Mouse (Mus musculus): ENCODE measurements around the gene Sfxn2. TPM values are rescaled to one million over a fixed set of nuclear protein-coding genes. Genes with fewer than 3 reads are reported as not detected.

Sfxn2 gene
- polyA plus RNA-seq, 1 experiment from 2014 or later = 11.4 TPM

DNA sequence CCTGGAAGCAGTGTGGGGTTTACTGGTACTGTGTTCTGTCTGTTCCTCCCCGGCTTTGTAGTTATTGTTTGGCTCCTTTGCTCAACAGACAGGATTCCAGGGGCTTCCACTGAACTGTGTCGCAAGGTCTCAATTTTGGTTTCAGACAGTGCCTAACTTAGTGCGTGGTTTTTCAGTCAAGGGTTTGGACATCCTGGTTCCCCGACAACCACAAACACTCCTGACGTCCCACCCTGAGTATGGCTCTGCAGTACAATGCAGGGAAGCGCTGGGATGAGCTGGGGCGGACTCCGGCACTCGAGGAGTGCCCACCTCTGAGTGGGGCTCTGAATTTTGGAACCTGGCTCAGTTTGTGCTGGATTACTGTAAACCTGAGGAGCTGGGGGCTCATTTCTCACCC is 56.6 kb downstream of the Sfxn2 start:
- ATAC-seq (replicated peaks; ENCODE audit: extremely low read depth, insufficient read depth, low FRiP score) = no peak
- H3K36me3 ChIP-seq (ENCODE audit: control insufficient read depth, insufficient read depth) = peaks cover 6% of the 10 kb centered on the region

DNA sequence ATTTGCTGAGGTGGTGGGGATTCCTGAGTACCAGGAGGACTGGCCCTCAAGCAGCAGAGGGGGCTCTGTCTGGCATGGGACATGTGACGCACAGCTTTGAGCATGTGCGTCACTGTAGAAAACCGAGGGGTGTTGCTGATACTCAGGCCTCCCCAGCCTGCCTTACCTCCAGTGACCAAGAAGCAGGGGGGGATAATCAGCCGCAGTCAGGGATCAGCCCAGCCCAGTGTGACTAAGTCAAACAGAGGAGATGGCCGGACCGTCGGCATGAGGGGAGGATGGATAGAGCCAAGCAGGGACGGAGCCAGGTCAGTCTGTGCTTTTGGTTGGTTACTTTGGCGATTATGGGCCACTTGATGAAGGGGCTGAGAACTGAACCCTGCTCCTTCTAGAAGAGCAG is 58.5 kb downstream of the Sfxn2 start:
- peaks cover 70% of the 10 kb centered on the region for H3K4me1 ChIP-seq (ENCODE audit: control insufficient read depth, insufficient read depth, low read length)
- no peak overlapping the region for H3K4me3 ChIP-seq (ENCODE audit: low read length)
- H3K36me3 ChIP-seq (ENCODE audit: control insufficient read depth, insufficient read depth) = no peaks in the 10 kb centered on the region
- 82% methylated on average over 9 of the region's 9 CpGs for WGBS
- no peak overlapping the region for H3K27ac ChIP-seq (ENCODE audit: low read length)
- H3K4me2 ChIP-seq (ENCODE audit: low read depth, low read length) = no peak overlapping the region
- H3K9me3 ChIP-seq (replicated peaks; ENCODE audit: control insufficient read depth, low read length) = no peaks in the 10 kb centered on the region
- no peak for ATAC-seq (replicated peaks; ENCODE audit: extremely low read depth, insufficient read depth, low FRiP score)
- no peaks in the 10 kb centered on the region for H3K27me3 ChIP-seq (ENCODE audit: control insufficient read depth, insufficient read depth, low read length)
- H3K9ac ChIP-seq (ENCODE audit: low read length) = no peak overlapping the region

More for the DNA sequence above, 56.6 kb downstream of the Sfxn2 start:
- H3K4me1 ChIP-seq (ENCODE audit: control insufficient read depth, insufficient read depth, low read length) = peaks cover 64% of the 10 kb centered on the region
- peak overlapping the region; percentile 16; the same call in 1 of the 2 replicates for H3K9ac ChIP-seq (ENCODE audit: low read length)
- H3K4me2 ChIP-seq (ENCODE audit: low read depth, low read length) = no peak overlapping the region
- no peak overlapping the region for H3K4me3 ChIP-seq (ENCODE audit: low read length)
- no peaks in the 10 kb centered on the region for H3K27me3 ChIP-seq (ENCODE audit: control insufficient read depth, insufficient read depth, low read length)
- 62% methylated on average over 9 of the region's 9 CpGs for WGBS
- peak overlapping the region; percentile 26; the same call in 1 of the 2 replicates for H3K27ac ChIP-seq (ENCODE audit: low read length)
- no peaks in the 10 kb centered on the region for H3K9me3 ChIP-seq (replicated peaks; ENCODE audit: control insufficient read depth, low read length)

DNA sequence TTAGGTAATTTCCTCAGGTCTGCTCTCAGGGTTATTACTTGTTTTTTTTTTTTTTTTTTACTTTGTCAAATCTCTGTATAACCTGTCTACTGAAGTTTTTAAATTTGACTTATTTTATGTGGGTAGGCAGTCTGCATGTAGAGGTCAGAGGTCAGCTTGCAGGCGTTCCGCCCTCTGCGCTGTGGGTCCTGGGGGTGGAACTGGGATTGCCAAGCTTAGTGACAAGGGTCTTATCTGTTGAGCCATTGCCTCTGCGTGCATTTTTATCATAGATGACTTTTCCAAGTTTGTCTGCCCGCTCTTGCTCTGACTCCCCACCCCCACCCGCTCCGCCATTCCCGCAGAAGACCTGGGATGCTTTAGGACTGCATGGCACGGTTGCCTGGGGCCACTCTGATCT is 62.6 kb downstream of the Sfxn2 start:
- no peak overlapping the region for H3K9ac ChIP-seq (ENCODE audit: low read length)
- ATAC-seq (replicated peaks; ENCODE audit: extremely low read depth, insufficient read depth, low FRiP score) = no peak
- H3K9me3 ChIP-seq (replicated peaks; ENCODE audit: control insufficient read depth, low read length) = no peaks in the 10 kb centered on the region
- H3K27me3 ChIP-seq (ENCODE audit: control insufficient read depth, insufficient read depth, low read length) = no peaks in the 10 kb centered on the region
- peaks cover 11% of the 10 kb centered on the region for H3K36me3 ChIP-seq (ENCODE audit: control insufficient read depth, insufficient read depth)
- H3K27ac ChIP-seq (ENCODE audit: low read length) = peak overlapping the region; percentile 57
- peaks cover 54% of the 10 kb centered on the region for H3K4me1 ChIP-seq (ENCODE audit: control insufficient read depth, insufficient read depth, low read length)
- WGBS = 30% methylated on average over 9 of the region's 9 CpGs
- H3K4me3 ChIP-seq (ENCODE audit: low read length) = no peak overlapping the region
- no peak overlapping the region; the same call in 1 of the 2 replicates for H3K4me2 ChIP-seq (ENCODE audit: low read depth, low read length)

DNA sequence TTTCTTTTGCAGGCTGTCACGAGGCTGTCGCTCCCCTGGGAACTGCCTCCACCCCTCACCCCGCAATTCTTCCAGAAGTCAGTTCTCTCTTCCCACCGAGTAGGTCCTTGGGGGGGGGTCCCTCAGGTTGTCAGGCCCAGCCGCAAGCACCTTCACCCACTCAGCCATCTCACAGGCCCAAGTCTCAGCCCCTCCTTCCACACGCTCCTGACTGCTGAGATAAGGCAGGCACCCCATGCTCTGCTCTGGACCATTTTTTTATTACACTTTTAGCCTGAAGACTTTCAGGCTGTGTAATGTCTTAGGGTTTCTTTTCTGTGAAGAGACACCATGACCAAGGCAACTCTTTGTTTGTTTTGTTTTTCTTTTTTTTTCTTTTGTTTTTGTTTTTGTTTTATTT is 64.4 kb downstream of the Sfxn2 start:
- peaks cover 11% of the 10 kb centered on the region for H3K36me3 ChIP-seq (ENCODE audit: control insufficient read depth, insufficient read depth)
- WGBS = 67% methylated on average over 6 of the region's 6 CpGs
- H3K27ac ChIP-seq (ENCODE audit: low read length) = no peak overlapping the region
- H3K9me3 ChIP-seq (replicated peaks; ENCODE audit: control insufficient read depth, low read length) = no peaks in the 10 kb centered on the region
- H3K4me1 ChIP-seq (ENCODE audit: control insufficient read depth, insufficient read depth, low read length) = peaks cover 68% of the 10 kb centered on the region
- no peaks in the 10 kb centered on the region for H3K27me3 ChIP-seq (ENCODE audit: control insufficient read depth, insufficient read depth, low read length)
- H3K4me3 ChIP-seq (ENCODE audit: low read length) = no peak overlapping the region
- ATAC-seq (replicated peaks; ENCODE audit: extremely low read depth, insufficient read depth, low FRiP score) = no peak
- H3K9ac ChIP-seq (ENCODE audit: low read length) = no peak overlapping the region
- no peak overlapping the region for H3K4me2 ChIP-seq (ENCODE audit: low read depth, low read length)

DNA sequence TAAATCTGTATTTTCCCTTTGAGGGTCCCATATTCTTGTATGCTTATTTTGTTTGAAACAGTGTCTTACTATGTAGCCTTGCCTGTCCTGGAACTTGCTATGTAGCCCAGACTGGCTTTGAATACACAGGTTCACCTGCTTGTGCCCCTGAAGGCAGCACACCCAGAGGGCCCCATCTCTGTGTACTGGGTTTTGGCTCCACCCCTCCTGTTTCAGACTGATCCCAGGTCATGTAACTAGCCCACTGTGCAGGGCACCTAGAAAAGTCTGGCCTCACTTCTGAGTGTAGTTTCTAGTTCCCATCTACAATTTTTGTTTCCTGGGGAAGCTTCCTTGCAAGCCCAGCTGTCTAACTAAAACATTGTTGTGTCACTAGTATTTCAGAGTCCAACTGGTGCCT is 65.9 kb downstream of the Sfxn2 start:
- Histone ChIP-seq H3K4me1 (ENCODE audit: control insufficient read depth, insufficient read depth, low read length) (peaks cover 76% of the 10 kb centered on the region), H3K27me3 (ENCODE audit: control insufficient read depth, insufficient read depth, low read length) (no peaks in the 10 kb centered on the region), H3K9me3 (replicated peaks; ENCODE audit: control insufficient read depth, low read length) (no peaks in the 10 kb centered on the region), H3K27ac (ENCODE audit: low read length) (peak overlapping the region; percentile 62), H3K36me3 (ENCODE audit: control insufficient read depth, insufficient read depth) (peaks cover 11% of the 10 kb centered on the region), H3K9ac (ENCODE audit: low read length) (no peak overlapping the region), H3K4me3 (ENCODE audit: low read length) (no peak overlapping the region), H3K4me2 (ENCODE audit: low read depth, low read length) (no peak overlapping the region)
- no peak for ATAC-seq (replicated peaks; ENCODE audit: extremely low read depth, insufficient read depth, low FRiP score)

DNA sequence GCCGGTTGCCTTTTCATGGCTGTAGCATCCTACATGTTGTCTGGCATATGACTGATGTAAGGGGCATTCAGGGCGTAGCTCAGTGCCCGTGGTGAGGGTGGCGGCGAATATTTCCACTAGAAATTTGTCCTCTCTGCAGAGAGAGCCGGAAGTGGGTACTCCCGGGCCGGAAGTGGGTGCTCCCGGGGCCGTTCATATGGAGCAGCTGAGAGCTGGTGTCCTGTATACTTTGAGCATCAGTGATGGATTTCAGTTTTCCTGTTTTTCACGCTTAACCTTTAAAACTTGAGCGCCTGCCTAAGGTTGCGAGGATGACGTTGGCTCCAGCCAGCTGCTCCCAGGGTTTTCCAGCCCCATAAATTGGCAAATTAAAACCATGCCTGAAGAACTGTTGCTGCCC is 66.3 kb downstream of the Sfxn2 start:
- Histone ChIP-seq H3K27ac (ENCODE audit: low read length) (peak overlapping the region; percentile 62), H3K27me3 (ENCODE audit: control insufficient read depth, insufficient read depth, low read length) (no peaks in the 10 kb centered on the region), H3K4me1 (ENCODE audit: control insufficient read depth, insufficient read depth, low read length) (peaks cover 77% of the 10 kb centered on the region), H3K36me3 (ENCODE audit: control insufficient read depth, insufficient read depth) (peaks cover 11% of the 10 kb centered on the region), H3K4me2 (ENCODE audit: low read depth, low read length) (no peak overlapping the region), H3K4me3 (ENCODE audit: low read length) (no peak overlapping the region), H3K9ac (ENCODE audit: low read length) (no peak overlapping the region; the same call in 1 of the 2 replicates), H3K9me3 (replicated peaks; ENCODE audit: control insufficient read depth, low read length) (no peaks in the 10 kb centered on the region)
- 77% methylated on average over 14 of the region's 14 CpGs for WGBS
- no peak for ATAC-seq (replicated peaks; ENCODE audit: extremely low read depth, insufficient read depth, low FRiP score)

DNA sequence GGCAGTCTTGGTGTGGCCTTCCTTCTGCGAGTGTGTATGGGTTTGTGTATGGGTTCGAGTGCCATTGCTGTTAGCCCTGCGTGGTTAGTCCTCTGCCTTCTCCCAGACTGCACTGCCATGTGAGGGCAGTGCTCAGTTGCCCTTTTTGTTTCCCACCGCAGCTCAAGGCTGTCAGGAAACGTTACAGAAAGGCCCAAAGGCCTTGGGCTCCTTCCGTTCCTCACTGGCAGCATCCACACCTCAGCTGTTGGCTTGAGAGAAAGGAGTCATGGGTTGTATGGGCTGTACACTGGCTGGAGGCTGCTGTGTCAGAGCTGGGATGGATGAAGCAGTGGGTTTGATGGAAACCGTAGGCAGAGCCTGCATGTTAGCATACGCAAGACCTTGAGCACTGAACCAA is 67.6 kb downstream of the Sfxn2 start:
- H3K36me3 ChIP-seq (ENCODE audit: control insufficient read depth, insufficient read depth) = peaks cover 11% of the 10 kb centered on the region
- H3K9me3 ChIP-seq (replicated peaks; ENCODE audit: control insufficient read depth, low read length) = no peaks in the 10 kb centered on the region
- H3K27me3 ChIP-seq (ENCODE audit: control insufficient read depth, insufficient read depth, low read length) = no peaks in the 10 kb centered on the region
- peak overlapping the region; percentile 32; the same call in 1 of the 2 replicates for H3K9ac ChIP-seq (ENCODE audit: low read length)
- WGBS = 86% methylated on average over 8 of the region's 8 CpGs
- H3K4me2 ChIP-seq (ENCODE audit: low read depth, low read length) = no peak overlapping the region
- peaks cover 80% of the 10 kb centered on the region for H3K4me1 ChIP-seq (ENCODE audit: control insufficient read depth, insufficient read depth, low read length)
- H3K4me3 ChIP-seq (ENCODE audit: low read length) = no peak overlapping the region
- peak overlapping the region; percentile 90 for H3K27ac ChIP-seq (ENCODE audit: low read length)
- no peak for ATAC-seq (replicated peaks; ENCODE audit: extremely low read depth, insufficient read depth, low FRiP score)

DNA sequence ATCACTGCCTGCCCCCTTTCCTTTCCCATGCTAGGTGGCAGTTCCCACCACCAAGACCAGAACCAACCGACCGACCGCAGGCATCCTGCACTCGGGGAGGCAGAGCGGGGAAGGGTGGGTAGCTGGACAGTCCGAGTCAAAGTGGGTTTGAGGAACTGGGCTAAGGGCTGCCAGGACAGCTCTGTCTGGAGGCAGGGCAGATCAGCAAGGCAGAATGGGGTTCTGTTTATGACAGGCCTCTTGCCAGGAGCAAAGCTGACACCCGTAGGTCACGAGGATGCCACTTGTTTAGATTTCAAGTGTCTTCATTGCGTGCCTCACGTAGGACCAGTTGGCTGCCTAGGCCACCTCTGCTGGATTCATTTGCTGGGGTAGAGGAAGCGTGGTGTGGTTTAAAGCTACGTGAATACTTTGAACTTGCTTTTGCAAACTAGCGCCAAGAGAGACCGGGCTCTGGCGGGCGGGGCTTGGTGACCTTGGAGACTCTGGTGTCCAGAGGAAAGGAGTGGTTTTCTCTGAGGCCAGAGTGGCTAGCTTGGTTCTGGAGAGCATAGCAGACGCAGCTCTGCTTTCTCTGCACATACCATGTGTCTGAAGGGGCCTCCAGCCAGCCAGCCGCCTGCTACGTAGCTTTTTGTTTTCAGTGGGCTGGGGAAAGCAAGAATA is 68.4 kb downstream of the Sfxn2 start:
- ATAC-seq (replicated peaks; ENCODE audit: extremely low read depth, insufficient read depth, low FRiP score) = peak; percentile 53
- Histone ChIP-seq H3K9ac (ENCODE audit: low read length) (peak overlapping the region; percentile 67), H3K27ac (ENCODE audit: low read length) (peak overlapping the region; percentile 90), H3K4me1 (ENCODE audit: control insufficient read depth, insufficient read depth, low read length) (peaks cover 80% of the 10 kb centered on the region), H3K9me3 (replicated peaks; ENCODE audit: control insufficient read depth, low read length) (no peaks in the 10 kb centered on the region), H3K4me2 (ENCODE audit: low read depth, low read length) (peak overlapping the region; percentile 45), H3K36me3 (ENCODE audit: control insufficient read depth, insufficient read depth) (peaks cover 18% of the 10 kb centered on the region), H3K27me3 (ENCODE audit: control insufficient read depth, insufficient read depth, low read length) (no peaks in the 10 kb centered on the region), H3K4me3 (ENCODE audit: low read length) (no peak overlapping the region)
- 27% methylated on average over 19 of the region's 19 CpGs for WGBS

DNA sequence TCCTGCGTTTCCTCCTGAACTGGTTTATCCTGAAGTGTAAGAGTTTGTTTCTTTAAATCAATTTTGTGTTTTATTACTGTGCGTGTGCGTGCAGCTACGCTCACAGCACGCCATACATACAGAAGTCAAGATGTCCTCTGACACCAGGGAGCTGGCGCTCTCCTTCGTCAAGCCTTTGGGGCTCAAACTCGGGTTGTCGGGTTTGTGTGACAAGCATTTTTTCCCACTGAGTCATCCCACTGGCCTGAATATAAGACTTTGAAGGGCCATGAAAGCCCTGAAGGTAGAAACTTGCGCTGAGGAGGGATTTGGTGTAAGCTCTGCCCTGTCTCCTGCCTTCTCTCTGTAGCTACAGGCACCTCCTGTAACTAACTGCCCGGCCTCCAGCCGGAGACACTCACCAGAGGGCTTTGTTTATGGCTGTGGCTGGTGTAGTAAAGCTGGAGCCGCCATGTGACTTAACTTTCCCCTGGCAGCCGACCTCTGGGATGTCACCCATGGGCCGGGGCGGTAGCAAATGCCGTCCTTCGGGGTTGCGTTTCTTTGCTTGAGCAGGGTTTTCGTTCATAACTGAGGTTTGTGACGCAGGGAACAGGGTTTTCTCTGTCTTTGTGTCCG is 69.1 kb downstream of the Sfxn2 start:
- Histone ChIP-seq H3K4me1 (ENCODE audit: control insufficient read depth, insufficient read depth, low read length) (peaks cover 85% of the 10 kb centered on the region), H3K4me3 (ENCODE audit: low read length) (no peak overlapping the region), H3K4me2 (ENCODE audit: low read depth, low read length) (peak overlapping the region; percentile 45), H3K27ac (ENCODE audit: low read length) (peak overlapping the region; percentile 90), H3K9me3 (replicated peaks; ENCODE audit: control insufficient read depth, low read length) (no peaks in the 10 kb centered on the region), H3K9ac (ENCODE audit: low read length) (peak overlapping the region; percentile 67), H3K36me3 (ENCODE audit: control insufficient read depth, insufficient read depth) (peaks cover 15% of the 10 kb centered on the region), H3K27me3 (ENCODE audit: control insufficient read depth, insufficient read depth, low read length) (no peaks in the 10 kb centered on the region)
- ATAC-seq (replicated peaks; ENCODE audit: extremely low read depth, insufficient read depth, low FRiP score) = no peak
- WGBS = 44% methylated on average over 22 of the region's 22 CpGs

Measured in heart, embryonic 16.5 days (tissue).